In genomic region chr14:59155589-59155988, GRCm38 (mm10) we compare ENCODE assay signal across 13 mouse cellular contexts. TPM values are rescaled to one million over a fixed set of nuclear protein-coding genes. Genes with fewer than 3 reads are reported as not detected.
DNase-seq lines count a peak whose midpoint lies in the region; ATAC-seq and TF ChIP-seq lines count a peak whose summit lies in the region.
"Had no signal": no experiment of that assay in that cellular context is flagged by ENCODE, and none has a peak within 500 bp of the region (broad histone marks: within the 10 kb centered on the region; RNA-seq: fewer than 3 reads in every experiment).

No protein-coding gene starts in this region.

- H3K27me3 ChIP-seq in hindbrain, embryonic 14.5 days (ENCODE audit: control insufficient read depth, insufficient read depth, low read length): no peaks in the 10 kb centered on the region
- H3K27me3 ChIP-seq in hindbrain, embryonic 12.5 days: no peaks in the 10 kb centered on the region
- H3K27me3 ChIP-seq in liver, adult 2 months (ENCODE audit: control insufficient read depth, insufficient read depth, low read length): no peaks in the 10 kb centered on the region
- H3K27me3 ChIP-seq in liver, embryonic 12.5 days (replicated peaks): no peaks in the 10 kb centered on the region
- H3K27me3 ChIP-seq in embryonic facial prominence, embryonic 14.5 days (replicated peaks; ENCODE audit: control insufficient read depth, insufficient read depth, low read length): no peaks in the 10 kb centered on the region
- H3K27me3 ChIP-seq: embryonic facial prominence, embryonic 13.5 days; neural tube, embryonic 12.5 days had no signal

- H3K4me2 ChIP-seq in hindbrain, embryonic 14.5 days (replicated peaks): no peak overlapping the region
- H3K4me2 ChIP-seq in hindbrain, embryonic 12.5 days (replicated peaks): no peak overlapping the region
- no peak overlapping the region for H3K4me2 ChIP-seq in liver, embryonic 12.5 days
- no peak overlapping the region for H3K4me2 ChIP-seq in embryonic facial prominence, embryonic 14.5 days (ENCODE audit: low read depth, low read length)
- H3K4me2 ChIP-seq: embryonic facial prominence, embryonic 13.5 days; neural tube, embryonic 12.5 days had no signal

- ATAC-seq in hindbrain, embryonic 14.5 days (ENCODE audit: low FRiP score): no peak
- ATAC-seq in hindbrain, embryonic 12.5 days (ENCODE audit: low FRiP score): no peak
- ATAC-seq in liver, embryonic 12.5 days: no peak
- ATAC-seq in embryonic facial prominence, embryonic 14.5 days (ENCODE audit: low read depth): no peak
- ATAC-seq in activated CD4-positive, CD25-positive, alpha-beta regulatory T cell, adult 4 months: no peak

- TF ChIP-seq CTCF in liver, adult 2 months (IDR thresholded peaks at IDR 0.05; ENCODE audit: low read depth, low read length): peak; percentile 51; the same call in 1 of the 2 replicates

- peak; percentile 29 for DNase-seq in hindbrain, embryonic 14.5 days (ENCODE audit: low spot score)
- peak; percentile 80 for DNase-seq in liver, adult 2 months (ENCODE audit: extremely low read depth, low read depth, low spot score)
- peak; percentile 6 for DNase-seq in Muller cell, postnatal 12 days (ENCODE audit: inconsistent ontology term)
- peak; percentile 41 for DNase-seq in embryonic facial prominence, embryonic 14.5 days (ENCODE audit: low spot score)
- DNase-seq in urinary bladder, postnatal 10 days (ENCODE audit: low spot score): no peak
- DNase-seq: kidney, postnatal 10 days had no signal

- no peak overlapping the region for H3K9ac ChIP-seq in hindbrain, embryonic 14.5 days
- H3K9ac ChIP-seq in hindbrain, embryonic 12.5 days: no peak overlapping the region
- no peak overlapping the region for H3K9ac ChIP-seq in liver, adult 2 months (ENCODE audit: low read depth, low read length)
- no peak overlapping the region for H3K9ac ChIP-seq in liver, embryonic 12.5 days
- H3K9ac ChIP-seq in embryonic facial prominence, embryonic 14.5 days (ENCODE audit: low read depth, low read length): no peak overlapping the region
- H3K9ac ChIP-seq: embryonic facial prominence, embryonic 13.5 days; neural tube, embryonic 12.5 days had no signal

- no peaks in the 10 kb centered on the region for H3K79me2 ChIP-seq in liver, adult 2 months (ENCODE audit: control insufficient read depth, insufficient read depth, low read length)

- H3K36me3 ChIP-seq in hindbrain, embryonic 14.5 days (replicated peaks; ENCODE audit: control insufficient read depth, insufficient read depth): no peaks in the 10 kb centered on the region
- H3K36me3 ChIP-seq in hindbrain, embryonic 12.5 days: no peaks in the 10 kb centered on the region
- H3K36me3 ChIP-seq in liver, adult 2 months (ENCODE audit: control insufficient read depth, insufficient read depth, low read length): no peaks in the 10 kb centered on the region
- no peaks in the 10 kb centered on the region for H3K36me3 ChIP-seq in liver, embryonic 12.5 days
- H3K36me3 ChIP-seq in embryonic facial prominence, embryonic 14.5 days (ENCODE audit: control insufficient read depth, insufficient read depth, low read length): no peaks in the 10 kb centered on the region
- H3K36me3 ChIP-seq: embryonic facial prominence, embryonic 13.5 days; neural tube, embryonic 12.5 days had no signal

- H3K4me1 ChIP-seq in hindbrain, embryonic 14.5 days (replicated peaks; ENCODE audit: control insufficient read depth, insufficient read depth, low read length): no peaks in the 10 kb centered on the region
- H3K4me1 ChIP-seq in hindbrain, embryonic 12.5 days: no peaks in the 10 kb centered on the region
- H3K4me1 ChIP-seq in liver, adult 2 months (ENCODE audit: control insufficient read depth, insufficient read depth, low read length): peaks cover 14% of the 10 kb centered on the region
- H3K4me1 ChIP-seq in liver, embryonic 12.5 days: no peaks in the 10 kb centered on the region
- no peaks in the 10 kb centered on the region for H3K4me1 ChIP-seq in embryonic facial prominence, embryonic 14.5 days (ENCODE audit: control insufficient read depth, insufficient read depth, low read length)
- H3K4me1 ChIP-seq: embryonic facial prominence, embryonic 13.5 days; neural tube, embryonic 12.5 days had no signal

- H3K27ac ChIP-seq in hindbrain, embryonic 14.5 days: no peak overlapping the region
- no peak overlapping the region for H3K27ac ChIP-seq in hindbrain, embryonic 12.5 days
- peak overlapping the region; percentile 1; the same call in 1 of the 2 replicates for H3K27ac ChIP-seq in liver, adult 2 months (replicated peaks; ENCODE audit: insufficient read depth, low read depth, low read length)
- no peak overlapping the region for H3K27ac ChIP-seq in liver, embryonic 12.5 days
- no peak overlapping the region for H3K27ac ChIP-seq in embryonic facial prominence, embryonic 14.5 days (replicated peaks; ENCODE audit: low read depth, low read length)
- H3K27ac ChIP-seq: embryonic facial prominence, embryonic 13.5 days; neural tube, embryonic 12.5 days had no signal

- 88% methylated on average over 2 of the region's 2 CpGs for WGBS in hindbrain, embryonic 14.5 days
- WGBS in hindbrain, embryonic 12.5 days: 78% methylated on average over 2 of the region's 2 CpGs
- 42% methylated on average over 2 of the region's 2 CpGs for WGBS in liver, adult 2 months
- 53% methylated on average over 2 of the region's 2 CpGs for WGBS in liver, embryonic 12.5 days (ENCODE audit: insufficient replicate concordance)
- 68% methylated on average over 2 of the region's 2 CpGs for WGBS in embryonic facial prominence, embryonic 14.5 days

- no peak for TF ChIP-seq POLR2A in liver, adult 2 months (IDR thresholded peaks at IDR 0.05; ENCODE audit: extremely low read depth, insufficient read depth, low read length)

- H3K4me3 ChIP-seq in hindbrain, embryonic 14.5 days (replicated peaks; ENCODE audit: low read length): no peak overlapping the region
- H3K4me3 ChIP-seq in hindbrain, embryonic 12.5 days: no peak overlapping the region
- H3K4me3 ChIP-seq in liver, adult 2 months (ENCODE audit: insufficient read depth, low read depth, low read length): no peak overlapping the region
- no peak overlapping the region for H3K4me3 ChIP-seq in liver, embryonic 12.5 days
- no peak overlapping the region for H3K4me3 ChIP-seq in embryonic facial prominence, embryonic 14.5 days (ENCODE audit: low read depth, low read length)
- H3K4me3 ChIP-seq: embryonic facial prominence, embryonic 13.5 days; neural tube, embryonic 12.5 days had no signal

- no peaks in the 10 kb centered on the region for H3K9me3 ChIP-seq in hindbrain, embryonic 14.5 days (ENCODE audit: control insufficient read depth, low read length)
- no peaks in the 10 kb centered on the region for H3K9me3 ChIP-seq in hindbrain, embryonic 12.5 days (replicated peaks)
- no peaks in the 10 kb centered on the region for H3K9me3 ChIP-seq in liver, embryonic 12.5 days (replicated peaks)
- no peaks in the 10 kb centered on the region for H3K9me3 ChIP-seq in embryonic facial prominence, embryonic 14.5 days (ENCODE audit: control insufficient read depth, low read length)
- H3K9me3 ChIP-seq: embryonic facial prominence, embryonic 13.5 days; neural tube, embryonic 12.5 days had no signal

RNA-seq across cellular contexts. Expression of gene 1700129C05Rik, which starts 12.9 kb away (rescaled TPM):
- not detected in 2 replicates for polyA plus RNA-seq in hindbrain, embryonic 14.5 days (2014; fragmentation: Nextera tagmentation; extraction: Ambion mirVana)
- not detected in 2 replicates for polyA plus RNA-seq in hindbrain, embryonic 12.5 days (2016; fragmentation: Nextera tagmentation; extraction: Ambion mirVana)
- total RNA-seq in liver, adult 2 months (2014; rRNA removed): not detected in 2 replicates
- polyA plus RNA-seq in liver, adult 2 months (2012; rRNA removed): not detected in 2 replicates
- polyA plus RNA-seq in liver, embryonic 12.5 days (2016; fragmentation: Nextera tagmentation; extraction: Ambion mirVana): not detected in 2 replicates
- polyA plus RNA-seq in embryonic facial prominence, embryonic 14.5 days (2014; fragmentation: Nextera tagmentation; extraction: Ambion mirVana): not detected in 2 replicates
- not detected for polyA plus RNA-seq in activated CD4-positive, CD25-positive, alpha-beta regulatory T cell, adult 4 months (2017; shearing (Covaris generic))
- total RNA-seq: heart, postnatal 10 days had no signal
- polyA plus RNA-seq: embryonic facial prominence, embryonic 13.5 days; lung, embryonic 16.5 days; neural tube, embryonic 12.5 days had no signal

RNA-seq across cellular contexts. Expression of gene Gm5142, which starts 23.0 kb away (rescaled TPM):
- not detected in 2 replicates for polyA plus RNA-seq in hindbrain, embryonic 14.5 days (2014; fragmentation: Nextera tagmentation; extraction: Ambion mirVana)
- polyA plus RNA-seq in hindbrain, embryonic 12.5 days (2016; fragmentation: Nextera tagmentation; extraction: Ambion mirVana): not detected in 2 replicates
- not detected in 2 replicates for total RNA-seq in liver, adult 2 months (2014; rRNA removed)
- polyA plus RNA-seq in liver, adult 2 months (2012; rRNA removed): not detected in 2 replicates
- polyA plus RNA-seq in liver, embryonic 12.5 days (2016; fragmentation: Nextera tagmentation; extraction: Ambion mirVana): not detected in 2 replicates
- not detected in 2 replicates for polyA plus RNA-seq in embryonic facial prominence, embryonic 14.5 days (2014; fragmentation: Nextera tagmentation; extraction: Ambion mirVana)
- not detected for polyA plus RNA-seq in activated CD4-positive, CD25-positive, alpha-beta regulatory T cell, adult 4 months (2017; shearing (Covaris generic))
- total RNA-seq: heart, postnatal 10 days had no signal
- polyA plus RNA-seq: embryonic facial prominence, embryonic 13.5 days; lung, embryonic 16.5 days; neural tube, embryonic 12.5 days had no signal

RNA-seq across cellular contexts. Expression of gene Rcbtb1, which starts 45.4 kb away (rescaled TPM):
- polyA plus RNA-seq in hindbrain, embryonic 14.5 days (2014; fragmentation: Nextera tagmentation; extraction: Ambion mirVana): 47.9 and 51.9 TPM in 2 replicates
- polyA plus RNA-seq in hindbrain, embryonic 12.5 days (2016; fragmentation: Nextera tagmentation; extraction: Ambion mirVana): 99.2 TPM in 2 replicates
- 39.0 and 42.0 TPM in 2 replicates for total RNA-seq in liver, adult 2 months (2014; rRNA removed)
- 19.8 and 25.5 TPM in 2 replicates for polyA plus RNA-seq in liver, adult 2 months (2012; rRNA removed)
- polyA plus RNA-seq in liver, embryonic 12.5 days (2016; fragmentation: Nextera tagmentation; extraction: Ambion mirVana): 30.4 and 30.8 TPM in 2 replicates
- polyA plus RNA-seq in embryonic facial prominence, embryonic 14.5 days (2014; fragmentation: Nextera tagmentation; extraction: Ambion mirVana): 40.0 and 45.5 TPM in 2 replicates
- 10 to 100 TPM; 25.2 to 35.3 TPM for polyA plus RNA-seq in activated CD4-positive, CD25-positive, alpha-beta regulatory T cell, adult 4 months (2017; shearing (Covaris generic))
